Mouse (Mus musculus): Measurements from ENCODE around the gene Igsf9b.

The Igsf9b gene

DNA sequence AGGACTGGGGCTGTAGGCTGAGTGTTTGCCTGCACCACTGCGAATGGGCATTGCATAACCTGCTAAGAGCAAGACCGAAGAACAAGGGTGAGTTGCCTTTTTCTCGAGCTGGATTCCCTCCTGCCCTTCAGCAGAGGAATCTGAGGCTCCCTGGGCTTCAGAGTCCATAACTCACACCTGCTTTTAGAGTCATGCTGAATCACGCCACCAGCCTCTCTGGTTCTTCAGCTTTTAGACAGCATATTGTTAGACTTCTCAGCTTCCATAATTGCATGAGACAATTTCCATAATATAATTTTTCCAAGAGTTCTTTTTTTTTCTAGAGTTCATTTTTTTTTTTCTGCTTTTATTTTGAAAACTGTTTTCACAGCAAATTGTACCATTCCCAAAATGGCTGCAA lies 4.6 kb upstream of the Igsf9b start:
- no peak for DNase-seq

- DNase-seq, result peak; percentile 24 to 30
These were observed 533 bp downstream of the Igsf9b start for GRCm38 (mm10) chr9:27299286-27300187.

GRCm38 (mm10) chr9:27300188-27300691 lies 1.2 kb downstream of the Igsf9b start:
- DNase-seq, result peak; percentile 40 to 50

GRCm38 (mm10) chr9:27300698-27301097 lies 1.7 kb downstream of the Igsf9b start:
- no peak for DNase-seq

DNA sequence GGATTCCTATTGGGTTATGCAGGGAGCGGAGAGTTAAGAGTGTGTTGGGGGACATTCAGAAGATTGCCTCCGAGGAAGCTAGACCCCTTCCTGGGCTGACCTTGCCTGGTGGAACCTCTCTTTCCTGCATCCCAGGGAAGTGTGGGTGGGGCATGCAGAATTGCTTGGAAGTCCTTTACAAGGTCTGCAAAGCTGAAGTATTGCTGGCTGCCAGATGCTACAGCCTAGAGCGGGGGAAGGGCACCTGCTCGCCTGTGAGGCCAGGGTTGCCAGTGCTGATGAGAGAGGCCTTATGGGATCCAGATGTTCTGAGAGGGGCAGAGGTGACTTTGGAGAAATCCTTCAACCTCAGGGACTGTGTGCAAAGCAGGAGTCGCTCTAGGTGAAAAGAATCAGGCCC lies 2.5 kb downstream of the Igsf9b start:
- DNase-seq, result peak; percentile 20 to 30

GRCm38 (mm10) chr9:27302291-27302690 lies 3.3 kb downstream of the Igsf9b start:
- DNase-seq, result no peak

- DNase-seq, result no peak
These were observed 4.8 kb downstream of the Igsf9b start for GRCm38 (mm10) chr9:27303571-27304484.

GRCm38 (mm10) chr9:27304485-27305102 lies 5.6 kb downstream of the Igsf9b start:
- DNase-seq, result no peak

DNA sequence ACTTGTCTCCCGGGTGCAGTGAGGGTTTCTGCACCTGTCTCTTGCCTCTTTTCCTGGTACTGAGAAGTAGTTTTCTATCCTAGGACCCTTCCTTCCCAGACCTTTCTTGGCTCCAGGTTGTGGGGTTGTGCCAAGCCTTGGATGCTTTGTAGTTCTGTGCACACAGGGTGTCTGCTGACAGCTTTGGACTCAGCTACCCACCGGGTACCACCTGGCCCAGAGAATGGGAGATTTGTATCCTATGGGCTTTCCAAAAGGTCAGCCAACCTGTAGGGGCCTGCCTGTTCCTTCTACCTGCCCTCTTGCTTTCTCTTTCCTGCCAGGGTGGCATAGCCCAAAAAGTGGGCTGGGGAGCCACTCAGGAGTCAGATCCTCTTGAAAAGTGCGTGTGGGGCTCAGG lies 6.5 kb downstream of the Igsf9b start:
- DNase-seq, result no peak

- no peak for DNase-seq
These were observed 7.6 kb downstream of the Igsf9b start for GRCm38 (mm10) chr9:27306642-27307041.

GRCm38 (mm10) chr9:27307265-27307664 lies 8.3 kb downstream of the Igsf9b start:
- no peak for DNase-seq

DNA sequence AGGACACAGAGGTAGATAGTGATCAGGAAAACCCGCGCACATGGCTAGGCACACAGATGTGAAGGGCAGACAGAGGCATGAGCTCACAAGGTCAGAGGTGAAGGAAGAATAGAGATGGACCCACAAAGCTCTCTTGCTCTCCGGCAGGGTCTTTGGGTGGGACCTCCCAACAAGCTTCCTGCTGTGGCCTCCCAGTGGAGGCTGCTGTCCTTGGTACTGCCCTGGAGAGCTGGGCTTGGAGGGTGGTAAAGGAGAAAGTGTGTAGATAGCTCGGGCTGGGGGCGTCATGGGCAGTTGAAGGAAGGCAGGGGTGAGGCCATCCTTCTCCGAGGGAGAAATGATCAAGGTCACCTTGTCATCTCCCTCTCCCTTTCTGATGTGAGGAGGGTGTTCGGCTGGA lies 9.0 kb downstream of the Igsf9b start:
- peak; percentile 76 to 77 for DNase-seq

- no peak for DNase-seq
These were observed 9.6 kb downstream of the Igsf9b start for GRCm38 (mm10) chr9:27308561-27308960.

DNA sequence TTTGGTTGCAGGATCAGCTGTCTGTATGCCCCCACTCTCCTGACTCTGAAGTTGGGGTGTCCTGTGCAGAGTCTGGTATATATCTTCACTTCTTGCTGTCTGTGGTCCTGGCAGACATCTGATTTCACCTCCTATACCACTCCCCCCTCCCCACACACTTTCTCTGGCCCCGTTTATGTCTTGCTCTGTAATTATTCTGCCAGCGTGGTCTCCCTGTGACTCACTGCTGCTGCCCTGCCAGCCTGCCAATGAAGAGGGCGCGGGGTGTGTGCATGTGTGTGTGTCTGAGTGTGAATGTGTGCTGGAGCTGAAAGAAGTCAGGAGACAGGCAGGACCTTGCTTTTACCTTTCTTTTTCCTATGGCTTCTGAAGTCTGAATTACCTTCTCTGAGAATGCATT lies 11.0 kb downstream of the Igsf9b start:
- DNase-seq, result no peak

- DNase-seq, result no peak
These were observed 14.4 kb downstream of the Igsf9b start for GRCm38 (mm10) chr9:27313427-27313826.

DNA sequence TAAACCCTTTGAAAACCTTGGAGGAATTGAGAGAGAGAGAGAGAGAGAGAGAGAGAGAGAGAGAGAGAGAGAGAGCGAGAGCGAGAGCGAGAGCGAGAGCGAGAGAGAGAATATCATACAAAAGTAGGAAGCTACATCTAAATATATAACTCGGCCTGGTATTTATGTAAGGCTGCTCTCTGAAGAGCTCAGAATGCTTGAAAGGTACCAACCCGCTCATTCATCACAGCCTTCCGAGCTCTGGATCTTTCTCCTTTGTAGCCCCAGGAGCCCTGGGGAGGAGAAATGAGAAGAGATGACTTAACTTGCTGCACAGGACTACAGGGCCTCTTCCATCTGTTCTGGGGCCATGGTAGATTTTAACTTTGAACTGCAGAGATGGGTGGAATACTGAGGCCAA lies 22.3 kb downstream of the Igsf9b start:
- DNase-seq, result no peak

- no peak for DNase-seq
These were observed 23.3 kb downstream of the Igsf9b start for GRCm38 (mm10) chr9:27322277-27322676.

DNA sequence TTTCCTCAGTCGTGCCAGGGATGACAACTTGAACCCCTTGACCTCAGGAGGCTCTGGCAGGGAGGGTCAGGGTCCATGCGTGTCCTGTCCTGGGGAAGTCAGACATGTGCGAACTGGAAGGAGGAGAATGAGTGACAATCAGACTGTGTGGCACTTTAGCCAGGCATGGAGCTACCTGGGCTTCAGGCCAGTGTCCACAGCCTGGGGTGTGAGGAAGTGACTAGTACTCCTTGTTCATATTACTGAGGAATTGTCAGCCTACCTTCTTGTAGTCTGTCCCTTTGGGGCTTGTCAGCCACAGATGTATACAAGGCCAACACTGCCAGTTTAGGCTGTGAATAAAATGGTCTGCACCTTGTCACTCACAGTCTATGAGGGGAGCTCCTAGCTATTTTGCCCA lies 24.4 kb downstream of the Igsf9b start:
- no peak for DNase-seq

- peak; percentile 73 to 75 for DNase-seq
These were observed 26.9 kb downstream of the Igsf9b start for GRCm38 (mm10) chr9:27325920-27326319.

GRCm38 (mm10) chr9:27327558-27327957 lies 28.6 kb downstream of the Igsf9b start:
- DNase-seq, result no peak

DNA sequence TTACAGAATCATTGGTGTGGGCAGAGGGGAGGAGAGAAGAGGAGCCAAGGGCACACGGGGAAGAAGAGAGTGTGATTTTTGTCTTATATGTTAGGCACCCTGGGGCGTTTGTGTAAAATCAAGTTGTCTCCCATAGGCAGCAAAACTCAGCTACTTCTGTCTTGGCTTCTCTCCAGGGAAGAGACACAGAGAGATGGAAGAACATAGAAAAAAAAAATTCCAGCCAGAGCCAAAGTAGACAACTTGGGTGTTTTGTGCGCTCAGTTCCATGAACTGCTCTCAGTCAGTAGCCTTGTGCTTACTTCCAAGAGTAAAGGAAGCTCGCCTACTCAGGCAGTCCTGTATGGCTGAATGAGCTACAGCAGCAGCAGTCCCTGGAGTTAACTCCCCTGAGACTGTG lies 31.4 kb downstream of the Igsf9b start:
- DNase-seq, result no peak

- no peak for DNase-seq
These were observed 32.5 kb downstream of the Igsf9b start for GRCm38 (mm10) chr9:27331538-27331937.

GRCm38 (mm10) chr9:27334895-27335294 lies 35.9 kb downstream of the Igsf9b start:
- no peak for DNase-seq
